Mouse (Mus musculus) right cerebral cortex, postnatal 10 days (tissue): Measurements from ENCODE around the gene Abca7.

Experiments used
- DNase-seq, 2 experiments: peaks; one replicate each; pipeline ENCODE4 v3.0.0; 2021; ENCODE audit warnings: low spot score in 2 of 2

The Abca7 gene

DNA sequence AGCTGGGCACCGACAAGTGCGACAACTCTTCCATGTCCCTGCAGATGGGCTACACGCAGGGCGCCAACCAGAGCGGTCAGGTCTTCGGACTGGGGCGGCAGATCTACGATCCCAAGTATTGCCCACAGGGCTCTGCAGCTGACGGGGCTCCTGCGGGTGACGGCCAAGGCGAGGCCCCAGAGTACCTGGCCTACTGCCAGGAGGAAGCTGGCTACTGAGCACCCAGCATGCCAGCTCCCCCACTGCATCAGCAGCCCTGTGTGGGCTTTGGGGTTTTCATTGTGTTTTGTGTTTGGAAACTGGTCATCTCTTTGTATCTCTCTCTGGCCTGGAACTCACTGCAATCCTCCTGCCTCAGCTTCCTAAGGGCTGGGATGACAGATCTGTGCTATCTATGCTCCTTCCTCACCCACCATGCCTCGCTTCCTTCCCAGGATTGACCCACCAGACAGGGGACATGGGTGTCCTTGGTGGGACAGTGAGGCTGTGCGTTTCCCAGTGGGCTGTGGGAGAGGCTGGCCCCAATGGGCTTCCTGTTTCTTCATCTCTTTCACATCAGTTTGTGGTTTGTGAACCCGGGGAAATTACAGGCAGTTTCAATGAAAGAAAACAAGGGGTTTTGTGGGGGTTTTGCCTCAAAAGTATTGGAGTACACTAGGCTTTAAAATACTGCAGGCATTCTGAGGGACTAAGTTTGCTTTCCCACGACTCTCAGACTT is 1.7 kb upstream of the Abca7 start:
- peak in 1 of 2 experiments; percentile 67 for DNase-seq

DNA sequence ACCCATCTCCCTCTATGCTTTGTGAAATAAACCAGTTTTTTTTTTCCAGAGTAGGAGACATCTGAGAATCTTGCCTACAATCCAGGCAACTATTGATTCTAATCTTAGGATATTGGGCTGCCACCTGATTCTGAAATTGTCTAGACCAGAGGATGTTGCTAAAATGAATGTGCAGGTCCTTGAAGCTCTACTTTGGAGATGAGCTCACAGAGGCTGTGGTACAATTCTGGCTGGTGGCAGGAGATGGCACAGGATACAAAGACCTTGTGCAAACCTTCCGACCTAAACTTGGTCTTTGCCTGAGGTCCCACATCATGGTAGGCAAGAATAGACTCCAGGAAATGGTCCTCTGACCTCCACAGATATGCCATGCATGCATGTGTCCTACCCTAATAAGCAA is 658 bp upstream of the Abca7 start:
- no peak for DNase-seq

DNA sequence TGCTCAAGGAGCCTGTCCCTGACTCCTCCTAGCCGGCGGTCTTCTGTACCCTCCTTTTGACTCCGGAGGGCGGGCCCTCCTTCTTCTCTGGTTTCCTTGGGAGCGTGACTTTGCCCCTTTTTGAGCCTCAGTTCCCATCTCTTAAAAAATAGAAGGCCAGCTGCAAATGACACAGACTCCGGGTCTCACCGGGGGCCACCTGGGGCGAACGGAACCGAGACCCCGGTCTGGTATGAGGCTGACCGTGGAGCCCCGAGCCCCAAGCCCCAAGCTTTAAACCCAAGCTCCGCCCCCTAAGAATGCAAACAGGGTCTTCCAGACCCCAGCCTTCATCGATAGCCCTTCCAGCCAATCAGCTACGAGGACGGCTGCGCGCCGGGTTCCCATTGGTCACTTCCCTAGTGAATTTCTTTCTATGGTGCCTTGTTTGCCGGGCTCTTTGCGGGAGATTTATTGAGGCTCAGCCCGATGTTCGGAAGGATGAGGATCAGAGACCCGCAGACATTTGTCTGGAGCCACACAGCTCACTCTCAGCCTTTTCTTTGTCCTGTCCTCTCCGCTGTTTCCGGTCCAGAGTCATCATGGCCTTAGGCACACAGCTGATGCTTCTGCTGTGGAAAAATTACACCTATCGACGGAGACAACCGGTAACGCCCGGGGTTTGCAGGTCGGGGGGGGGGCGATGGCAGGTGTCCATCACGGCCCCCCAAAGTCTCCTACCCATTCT is 903 bp downstream of the Abca7 start:
- peak; percentile 91 for DNase-seq

DNA sequence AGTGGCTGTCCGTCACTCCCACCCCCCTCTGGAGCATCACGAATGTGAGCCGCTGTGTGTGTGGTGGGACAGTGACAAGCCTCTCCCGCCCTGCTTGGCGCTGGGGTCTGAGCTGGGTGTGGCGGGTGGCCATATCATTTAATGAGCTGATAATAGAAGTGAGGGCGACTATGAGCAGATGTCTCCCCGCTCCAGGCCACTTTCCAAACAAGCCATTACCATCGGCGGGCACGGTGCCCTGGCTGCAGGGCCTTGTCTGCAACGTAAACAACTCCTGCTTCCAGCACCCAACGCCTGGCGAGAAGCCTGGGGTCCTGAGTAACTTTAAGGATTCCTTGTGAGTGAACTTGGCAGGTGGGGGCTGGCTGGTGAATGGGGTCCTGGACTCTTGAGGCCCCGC is 1.5 kb downstream of the Abca7 start:
- peak in 1 of 2 experiments; percentile 59 for DNase-seq

DNA sequence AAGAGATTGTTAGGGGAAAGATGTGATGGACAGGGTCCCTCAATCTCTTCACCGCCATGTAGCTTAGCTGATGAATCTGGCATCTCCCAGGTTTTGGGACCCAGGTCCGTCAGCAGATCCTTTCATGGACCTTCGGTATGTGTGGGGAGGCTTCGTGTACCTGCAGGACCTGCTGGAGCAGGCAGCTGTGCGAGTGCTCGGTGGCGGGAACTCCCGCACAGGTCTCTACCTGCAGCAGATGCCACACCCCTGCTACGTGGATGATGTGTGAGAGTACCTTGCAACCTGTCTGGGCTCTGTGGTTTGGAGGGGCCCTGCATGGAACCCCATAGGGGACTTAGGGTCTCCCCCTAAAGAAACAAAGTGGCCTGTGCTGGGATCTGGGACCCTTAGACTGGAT is 5.7 kb downstream of the Abca7 start:
- DNase-seq, result no peak

DNA sequence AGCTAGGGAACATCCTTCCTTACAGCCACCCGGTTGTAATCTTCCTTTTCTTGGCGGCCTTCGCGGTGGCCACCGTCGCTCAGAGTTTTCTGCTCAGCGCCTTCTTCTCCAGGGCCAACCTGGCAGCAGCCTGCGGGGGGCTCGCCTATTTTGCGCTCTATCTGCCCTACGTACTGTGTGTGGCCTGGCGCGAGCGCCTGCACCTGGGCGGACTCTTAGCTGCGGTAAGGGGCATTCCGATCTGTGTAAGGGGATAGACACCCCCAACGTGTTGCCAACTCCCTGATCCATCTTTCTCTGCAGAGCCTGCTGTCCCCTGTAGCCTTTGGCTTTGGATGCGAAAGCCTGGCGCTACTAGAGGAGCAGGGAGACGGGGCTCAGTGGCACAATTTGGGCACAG is 6.5 kb downstream of the Abca7 start:
- no peak for DNase-seq

DNA sequence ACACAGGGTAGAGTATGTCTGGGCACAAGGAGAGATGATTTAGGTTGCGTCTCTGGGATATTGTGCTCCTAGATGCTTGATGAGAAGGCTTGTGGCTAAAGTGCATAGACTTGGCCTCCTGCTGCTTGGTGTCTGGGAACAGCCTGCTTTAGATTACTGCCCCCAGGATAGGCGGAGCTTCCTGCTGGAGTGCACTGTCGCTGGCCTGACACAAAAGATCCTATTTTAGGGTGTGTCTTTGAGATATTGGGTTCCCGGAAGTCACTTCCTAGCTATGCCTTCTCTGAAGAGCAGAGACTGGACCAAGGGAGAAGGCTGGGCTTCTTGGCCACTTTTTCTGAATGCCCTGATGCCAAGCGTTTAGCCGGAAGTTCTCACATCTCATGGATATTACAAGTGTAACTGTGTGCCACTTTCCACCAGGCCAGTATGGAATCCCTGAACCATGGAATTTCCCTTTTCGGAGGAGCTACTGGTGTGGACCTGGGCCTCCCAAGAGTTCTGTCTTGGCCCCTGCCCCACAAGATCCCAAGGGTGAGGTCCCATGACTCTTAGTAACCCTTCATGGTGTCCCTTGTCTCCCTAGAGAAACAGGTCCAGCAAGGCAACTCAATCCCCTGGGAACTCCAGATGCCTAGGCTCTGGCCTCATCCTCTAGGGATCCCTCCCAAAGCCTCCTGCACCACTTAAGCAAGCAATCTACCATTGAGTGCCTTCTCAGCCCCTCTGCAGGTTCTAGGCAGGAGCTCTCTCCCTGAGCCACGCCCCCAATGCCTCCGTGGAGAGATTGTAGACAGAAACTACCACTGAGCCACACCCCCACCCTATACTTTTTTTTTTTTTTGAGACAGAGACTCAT is 7.3 kb downstream of the Abca7 start:
- no peak for DNase-seq

DNA sequence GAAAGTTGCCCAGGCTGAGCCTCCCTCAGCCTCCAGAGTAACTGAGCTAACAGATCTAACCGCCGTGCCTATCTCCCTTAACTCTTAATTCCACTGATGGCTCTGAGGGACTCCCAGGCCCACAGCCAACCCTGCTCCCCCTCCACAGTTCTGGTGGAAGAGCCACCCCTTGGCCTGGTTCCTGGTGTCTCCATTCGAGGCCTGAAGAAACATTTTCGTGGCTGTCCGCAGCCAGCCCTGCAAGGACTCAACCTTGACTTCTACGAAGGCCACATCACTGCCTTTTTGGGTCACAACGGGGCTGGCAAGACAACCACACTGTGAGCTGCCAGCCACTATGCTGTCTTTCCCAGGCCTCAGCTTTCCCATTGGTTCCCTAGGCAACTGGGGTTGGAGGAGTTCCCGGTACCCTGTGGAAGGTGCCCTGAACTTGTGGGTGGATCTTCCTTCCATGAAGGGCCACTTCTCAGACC is 8.0 kb downstream of the Abca7 start:
- DNase-seq, result no peak

DNA sequence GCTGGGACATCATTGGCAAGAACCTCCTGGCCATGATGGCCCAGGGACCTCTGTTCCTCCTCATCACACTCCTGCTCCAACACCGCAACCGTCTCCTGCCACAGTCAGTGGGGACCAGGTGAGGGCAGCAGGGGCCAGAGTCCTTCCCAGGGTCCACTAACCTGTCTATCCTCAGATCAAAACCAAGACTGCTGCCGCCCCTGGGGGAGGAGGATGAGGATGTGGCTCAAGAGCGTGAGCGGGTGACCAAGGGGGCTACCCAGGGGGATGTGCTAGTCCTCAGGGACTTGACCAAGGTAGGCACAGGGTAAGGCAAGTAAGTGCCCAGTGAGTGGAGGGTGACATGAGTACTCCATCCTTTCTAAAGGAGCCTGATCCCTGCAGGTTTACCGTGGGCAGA is 15.4 kb downstream of the Abca7 start:
- no peak for DNase-seq

DNA sequence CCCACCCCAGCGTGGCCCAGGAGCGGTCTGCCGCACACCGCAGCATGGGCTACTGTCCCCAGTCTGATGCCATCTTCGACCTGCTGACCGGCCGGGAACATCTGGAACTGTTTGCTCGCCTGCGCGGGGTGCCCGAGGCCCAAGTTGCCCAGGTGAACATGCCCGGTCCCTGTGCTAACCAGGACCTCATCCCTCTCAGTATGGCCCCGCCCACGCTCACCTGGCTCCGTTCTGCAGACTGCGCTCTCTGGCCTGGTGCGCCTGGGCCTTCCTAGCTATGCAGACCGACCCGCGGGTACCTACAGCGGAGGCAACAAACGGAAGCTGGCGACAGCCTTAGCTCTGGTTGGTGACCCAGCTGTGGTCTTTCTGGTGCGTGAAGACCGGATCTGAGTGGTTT is 17.3 kb downstream of the Abca7 start:
- no peak for DNase-seq

DNA sequence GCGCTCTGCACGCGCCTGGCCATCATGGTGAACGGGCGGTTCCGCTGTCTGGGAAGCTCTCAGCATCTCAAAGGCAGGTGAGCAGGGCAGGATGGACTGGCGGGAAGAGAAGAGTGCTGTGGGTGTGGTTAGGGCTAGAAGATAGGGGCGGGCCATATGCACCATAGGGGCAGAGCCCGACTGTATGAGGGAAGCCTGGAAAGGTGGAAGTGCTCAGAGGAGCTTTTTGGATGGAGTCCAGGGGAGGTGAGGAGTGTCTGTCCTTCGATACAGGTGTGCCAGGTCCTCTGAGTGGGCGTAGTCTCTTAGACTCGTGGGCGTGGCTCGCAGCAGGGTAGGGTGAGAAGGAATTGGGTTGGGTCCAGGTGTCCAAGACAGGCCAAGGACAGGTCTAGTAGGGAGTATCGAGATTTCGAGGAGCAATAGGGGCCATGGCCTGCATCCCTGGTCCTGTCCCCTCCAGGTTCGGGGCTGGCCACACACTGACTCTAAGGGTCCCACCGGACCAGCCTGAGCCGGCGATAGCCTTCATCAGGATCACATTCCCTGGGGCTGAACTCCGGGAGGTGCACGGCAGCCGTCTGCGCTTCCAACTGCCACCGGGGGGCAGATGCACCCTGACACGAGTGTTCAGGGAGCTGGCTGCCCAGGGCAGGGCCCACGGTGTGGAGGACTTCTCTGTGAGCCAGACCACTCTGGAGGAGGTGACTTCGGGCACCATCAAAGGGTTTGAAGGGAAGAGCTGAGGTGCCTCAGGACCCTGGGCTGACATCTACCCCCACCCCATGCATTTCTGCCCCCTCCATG is 18.4 kb downstream of the Abca7 start:
- DNase-seq, result no peak

DNA sequence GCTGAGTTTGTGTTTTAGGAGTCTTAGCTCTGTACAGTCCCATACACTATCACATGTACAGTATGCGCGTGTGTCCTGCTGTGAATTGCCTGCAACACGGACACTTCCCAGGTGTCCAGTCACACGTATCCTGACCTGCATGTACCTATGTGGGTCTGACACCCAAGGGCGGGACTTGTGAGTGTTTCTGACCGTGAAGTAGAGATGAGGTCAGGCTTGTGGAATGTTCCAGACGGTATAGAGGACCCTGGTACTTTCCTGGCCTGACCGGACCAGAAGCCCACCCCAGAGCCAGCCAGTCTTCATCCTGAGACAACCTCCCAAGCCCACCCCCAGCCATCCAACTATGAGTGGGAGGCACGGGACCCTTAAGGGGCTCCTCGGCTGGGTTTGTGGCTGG is 19.3 kb downstream of the Abca7 start:
- no peak for DNase-seq

DNA sequence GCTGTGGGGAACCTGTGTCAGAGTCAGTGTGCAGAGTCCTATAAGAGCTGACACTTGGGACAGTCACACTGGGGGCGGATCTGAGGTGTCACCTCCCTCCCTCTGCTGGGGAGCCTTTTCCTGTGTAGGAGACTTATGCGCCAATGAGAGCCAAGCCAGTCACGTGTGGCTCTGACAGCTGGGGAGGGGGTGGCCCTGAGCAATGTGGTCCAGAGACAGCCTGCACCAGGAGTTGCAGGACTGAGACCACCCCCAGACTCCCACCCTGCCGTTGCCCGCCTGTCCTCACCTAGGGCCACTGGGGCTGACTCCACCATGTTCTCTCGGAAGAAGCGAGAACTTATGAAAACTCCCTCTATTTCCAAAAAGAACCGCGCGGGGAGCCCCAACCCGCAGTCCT is 20.2 kb downstream of the Abca7 start, which contains the start of gene Arhgap45:
Arhgap45 (plus strand) TSS at position 143 of the 400 bp plus-strand sequence.
- peak in 1 of 2 experiments; percentile 64 for DNase-seq

DNA sequence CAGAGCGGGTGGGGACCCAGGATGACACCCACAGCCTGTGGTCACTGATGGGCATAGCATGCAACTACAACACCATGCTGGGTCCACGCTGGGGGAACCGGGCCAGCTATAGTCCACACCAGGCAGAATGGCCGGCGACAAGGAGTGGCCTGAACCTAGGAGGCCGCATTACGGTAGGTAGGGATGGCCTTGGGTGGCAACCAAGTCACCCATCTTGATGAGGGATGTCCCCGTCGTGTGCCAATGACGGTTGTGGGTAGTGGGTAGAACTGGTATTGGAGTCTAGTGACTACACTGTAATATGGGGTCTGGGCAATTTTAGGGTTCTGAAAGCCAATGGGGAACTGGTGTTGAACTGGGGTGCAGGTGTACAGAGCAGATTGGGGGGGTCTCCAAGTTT is 20.6 kb downstream of the Abca7 start:
- DNase-seq, result no peak

DNA sequence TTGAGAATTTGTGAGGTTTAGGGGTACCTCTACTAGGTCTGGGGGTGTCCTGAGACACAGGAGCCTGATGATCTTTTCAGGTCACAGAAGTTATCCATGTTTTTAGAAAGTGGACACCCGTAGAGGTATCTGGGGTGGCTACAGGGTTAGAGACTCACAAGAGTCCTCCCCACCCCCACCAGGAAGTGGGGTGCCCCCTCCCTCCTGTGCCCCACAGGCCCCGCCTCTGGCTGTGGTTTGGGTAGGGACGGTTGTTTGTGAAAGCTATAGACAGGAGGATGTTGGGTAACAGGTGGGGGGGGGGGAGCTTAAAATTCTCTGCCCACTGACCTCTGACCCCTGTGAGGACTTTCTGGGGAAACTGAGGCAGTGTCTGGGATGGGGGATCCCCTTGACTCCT is 21.1 kb downstream of the Abca7 start:
- DNase-seq, result no peak

DNA sequence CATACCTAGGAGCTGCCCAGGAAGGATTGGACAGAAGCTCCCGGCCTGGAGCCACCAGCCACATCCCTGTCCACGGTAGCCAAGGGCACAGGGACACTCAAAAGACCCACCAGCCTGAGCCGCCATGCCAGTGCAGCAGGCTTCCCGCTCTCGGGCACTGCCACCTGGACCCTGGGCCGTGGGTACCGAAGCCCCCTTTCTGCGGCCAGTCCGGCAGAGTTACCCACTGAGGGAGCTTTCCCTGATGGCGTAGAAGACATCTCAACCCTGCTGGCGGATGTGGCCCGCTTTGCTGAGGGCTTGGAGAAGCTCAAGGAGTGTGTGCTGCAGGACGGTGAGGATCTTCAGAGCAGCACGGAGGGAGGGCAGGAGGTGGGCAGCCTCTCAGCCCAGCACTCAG is 21.5 kb downstream of the Abca7 start:
- no peak for DNase-seq

DNA sequence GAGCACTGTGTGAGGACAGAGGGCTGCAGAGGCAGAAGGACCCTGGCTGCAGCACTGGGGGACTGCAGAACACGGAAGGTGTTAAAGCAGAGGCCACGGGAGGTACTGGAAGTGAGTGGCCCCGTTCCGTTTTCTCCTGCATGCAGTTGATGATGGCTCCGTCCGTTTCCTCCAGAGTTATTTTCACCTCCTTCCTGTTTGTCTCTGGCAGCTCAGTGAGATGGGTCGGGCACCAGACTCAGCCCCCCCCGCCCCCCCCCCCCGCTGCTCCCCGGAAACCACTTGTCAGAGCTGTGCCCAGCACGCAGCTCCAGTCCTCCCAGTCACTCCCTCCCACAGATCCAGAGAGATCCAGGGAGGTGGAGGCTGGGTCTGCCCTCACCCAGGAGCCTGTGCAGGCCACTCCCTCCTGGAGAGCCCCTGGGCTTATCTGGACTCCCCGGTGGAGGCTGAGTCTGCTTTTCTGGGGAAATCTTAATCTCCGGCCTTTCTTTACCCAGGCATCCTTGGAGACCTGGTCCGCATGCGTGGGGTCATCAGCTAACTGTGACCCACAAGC is 22.5 kb downstream of the Abca7 start:
- DNase-seq, result no peak

DNA sequence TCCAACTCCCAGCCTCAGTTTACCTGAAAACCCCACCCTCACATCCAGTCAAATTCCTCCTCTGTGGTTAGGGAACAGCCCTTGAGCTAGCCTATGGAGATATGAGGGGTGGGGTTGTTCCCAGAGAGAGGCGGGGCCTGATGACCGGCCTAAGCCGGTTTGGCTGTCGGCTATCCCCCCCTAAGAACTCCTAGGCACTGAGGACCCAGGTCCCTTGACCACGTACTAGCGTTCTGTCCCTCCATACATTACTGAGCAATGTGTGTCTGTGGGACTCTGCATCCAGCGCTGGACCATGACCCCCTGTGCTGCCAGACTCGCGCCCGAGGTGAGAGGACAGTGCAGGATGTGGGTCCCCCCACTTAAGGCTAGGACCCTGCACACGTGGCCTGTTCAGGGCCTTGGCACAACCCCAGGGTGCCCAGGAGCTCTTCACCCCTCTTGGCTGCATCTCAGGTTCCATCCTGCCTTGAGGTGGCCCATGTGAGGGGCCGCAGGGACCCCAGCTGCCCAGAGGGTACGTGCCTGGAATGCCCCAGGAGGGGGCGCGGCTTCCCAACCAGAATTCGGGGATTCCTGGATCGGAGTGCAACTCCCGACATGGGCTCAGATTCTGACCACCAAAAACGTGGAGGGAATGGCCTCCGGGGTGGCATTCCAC is 23.3 kb downstream of the Abca7 start:
- DNase-seq, result no peak

DNA sequence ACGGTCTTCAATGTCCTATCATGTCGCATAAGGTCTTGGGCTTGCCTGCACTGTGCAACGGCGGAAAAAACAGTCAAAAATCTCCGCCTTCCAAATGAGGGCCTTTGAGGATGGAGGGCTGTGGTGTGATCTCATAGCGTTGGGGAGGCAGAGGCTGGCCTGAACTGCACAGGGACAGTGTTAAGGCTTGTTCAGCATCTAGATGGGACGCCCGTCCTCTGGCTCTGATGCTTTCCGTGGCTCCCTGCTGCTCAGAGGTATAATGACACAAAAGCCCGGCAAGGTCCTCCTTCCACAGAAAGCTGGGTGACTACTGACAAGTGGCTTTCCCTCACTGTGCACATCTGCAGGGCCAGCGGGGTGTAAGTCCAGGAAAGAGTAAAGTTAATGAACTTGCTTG is 23.9 kb downstream of the Abca7 start:
- no peak for DNase-seq

DNA sequence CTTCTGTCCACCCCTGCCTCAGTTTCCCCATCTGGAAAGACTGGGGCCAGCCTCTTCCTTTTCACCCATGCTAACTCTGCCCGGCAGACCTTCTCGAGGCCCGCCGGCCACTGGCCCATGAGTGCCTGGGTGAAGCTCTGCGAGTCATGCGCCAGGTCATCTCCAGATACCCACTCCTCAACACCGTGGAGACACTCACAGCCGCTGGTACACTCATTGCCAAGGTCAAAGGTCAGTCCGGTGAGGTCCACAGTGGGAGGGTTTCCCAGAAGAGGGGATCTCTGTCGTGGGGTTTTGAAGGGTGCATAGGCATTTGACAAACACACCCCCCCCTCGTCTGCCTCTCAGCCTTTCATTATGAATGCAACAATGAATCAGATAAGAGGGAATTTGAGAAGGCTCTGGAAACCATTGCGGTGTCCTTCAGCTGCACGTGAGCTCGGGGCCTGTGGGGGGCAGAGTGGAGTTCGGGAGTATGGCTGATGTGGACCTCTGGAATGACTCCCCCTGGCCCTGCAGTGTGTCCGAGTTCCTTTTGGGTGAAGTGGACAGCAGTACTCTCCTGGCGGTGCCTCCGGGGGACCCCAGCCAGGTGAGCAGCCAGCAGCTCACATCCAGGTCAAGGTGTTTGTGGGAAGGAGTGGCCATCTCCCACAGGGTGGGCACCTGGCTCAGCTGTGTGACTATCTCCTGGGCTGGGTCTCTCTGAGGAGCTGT is 24.5 kb downstream of the Abca7 start:
- no peak for DNase-seq
